18 mouse cellular contexts compared by ENCODE assay signal in the genomic region with DNA sequence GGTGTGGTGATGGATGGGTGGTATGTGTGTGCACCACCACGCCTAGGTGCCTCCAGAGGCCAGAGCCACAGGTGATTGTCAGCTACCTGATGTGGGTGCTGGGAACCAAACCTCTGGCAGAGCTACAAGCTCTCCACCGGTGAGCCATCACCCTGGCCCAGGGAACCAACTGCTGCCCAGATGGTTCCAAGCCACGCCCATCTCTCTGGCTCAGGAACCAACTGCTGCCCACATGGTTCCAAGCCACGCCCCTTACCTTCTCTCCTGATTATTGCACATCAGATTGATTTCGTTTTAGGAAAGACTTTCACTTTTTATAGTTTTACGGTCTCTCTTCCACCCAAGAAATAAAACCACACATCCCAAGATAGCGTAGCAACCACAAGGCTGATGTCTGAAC.
A peak's percentile ranks its signal among the peaks of the same experiment; 100 is the strongest.
DNase-seq lines count a peak whose midpoint lies in the region; ATAC-seq and TF ChIP-seq lines count a peak whose summit lies in the region.
"Had no signal": no experiment of that assay in that cellular context is flagged by ENCODE, and none has a peak within 500 bp of the region (broad histone marks: within the 10 kb centered on the region; RNA-seq: fewer than 3 reads in every experiment).

No protein-coding gene starts in this region.

- no peak for ATAC-seq in forebrain, embryonic 14.5 days
- ATAC-seq in forebrain, embryonic 11.5 days (replicated peaks; ENCODE audit: low FRiP score), result no peak
- no peak for ATAC-seq in embryonic facial prominence, embryonic 13.5 days (ENCODE audit: insufficient number of reproducible peaks, insufficient read depth, low FRiP score, low TSS enrichment, low read depth)
- no peak for ATAC-seq in midbrain, postnatal 0 days (ENCODE audit: low FRiP score)
- ATAC-seq: forebrain, embryonic 16.5 days; liver, embryonic 12.5 days had no signal

- no peak overlapping the region for H3K27ac ChIP-seq in forebrain, embryonic 14.5 days (ENCODE audit: low read depth, low read length)
- no peak overlapping the region for H3K27ac ChIP-seq in forebrain, embryonic 11.5 days (ENCODE audit: low read depth, low read length)
- peak overlapping the region; percentile 69 for H3K27ac ChIP-seq in testis, adult 2 months (ENCODE audit: control insufficient read depth, insufficient read depth, low read depth, low read length)
- peak overlapping the region; percentile 88 for H3K27ac ChIP-seq in embryonic facial prominence, embryonic 13.5 days
- no peak overlapping the region for H3K27ac ChIP-seq in midbrain, postnatal 0 days (ENCODE audit: low read depth, low read length)
- H3K27ac ChIP-seq: liver, embryonic 12.5 days; lung, embryonic 15.5 days; midbrain, embryonic 10.5 days had no signal

- no peak overlapping the region for H3K4me3 ChIP-seq in forebrain, embryonic 14.5 days (ENCODE audit: low read depth, low read length)
- H3K4me3 ChIP-seq in forebrain, embryonic 11.5 days (ENCODE audit: low read depth, low read length), result no peak overlapping the region
- peak overlapping the region; percentile 35 for H3K4me3 ChIP-seq in testis, adult 2 months (ENCODE audit: control insufficient read depth, low read depth, low read length)
- H3K4me3 ChIP-seq in embryonic facial prominence, embryonic 13.5 days, result no peak overlapping the region
- H3K4me3 ChIP-seq in myocyte, result no peak overlapping the region
- H3K4me3 ChIP-seq in midbrain, postnatal 0 days (ENCODE audit: low read depth, low read length), result no peak overlapping the region
- H3K4me3 ChIP-seq: liver, embryonic 12.5 days; lung, embryonic 15.5 days; midbrain, embryonic 10.5 days had no signal

- TF ChIP-seq POLR2A in testis, adult 2 months (IDR thresholded peaks at IDR 0.05; ENCODE audit: control insufficient read depth, low read depth, low read length), result 0 out of 2 replicates have a peak, but pooled peaks have one; percentile 15
- no peak for TF ChIP-seq POLR2A in myocyte (IDR thresholded peaks at IDR 0.05; ENCODE audit: insufficient read length, low read depth)

- WGBS in forebrain, embryonic 14.5 days, result 57% methylated on average over 7 of the region's 7 CpGs
- WGBS in forebrain, embryonic 11.5 days, result 55% methylated on average over 7 of the region's 7 CpGs
- 33% methylated on average over 7 of the region's 7 CpGs for WGBS in embryonic facial prominence, embryonic 13.5 days
- 62% methylated on average over 7 of the region's 7 CpGs for WGBS in midbrain, postnatal 0 days

- H3K27me3 ChIP-seq in forebrain, embryonic 14.5 days (replicated peaks; ENCODE audit: control insufficient read depth, insufficient read depth, low read length), result no peaks in the 10 kb centered on the region; the same call in 1 of the 2 replicates
- 0 out of 2 replicates have a peak, but pooled peaks cover 3% of the 10 kb centered on the region for H3K27me3 ChIP-seq in forebrain, embryonic 11.5 days (ENCODE audit: control insufficient read depth, insufficient read depth, low read length)
- H3K27me3 ChIP-seq in testis, adult 2 months (ENCODE audit: control insufficient read depth, insufficient read depth, low read length), result no peaks in the 10 kb centered on the region
- no peaks in the 10 kb centered on the region for H3K27me3 ChIP-seq in embryonic facial prominence, embryonic 13.5 days
- no peaks in the 10 kb centered on the region for H3K27me3 ChIP-seq in myocyte (ENCODE audit: control insufficient read depth, insufficient read depth, insufficient read length)
- H3K27me3 ChIP-seq in midbrain, postnatal 0 days (ENCODE audit: insufficient read depth, low read length), result no peaks in the 10 kb centered on the region
- H3K27me3 ChIP-seq: lung, embryonic 15.5 days had no signal

- intact Hi-C loops in left cerebral cortex, postnatal 25 days (cut with DNase I), result no loop called here

- no peak overlapping the region for H3ac ChIP-seq in myocyte (ENCODE audit: control insufficient read depth, insufficient read length)

- DNase-seq in forebrain, embryonic 14.5 days (ENCODE audit: low spot score), result peak; percentile 17
- no peak for DNase-seq in forebrain, embryonic 11.5 days (ENCODE audit: low spot score)
- no peak for DNase-seq in testis, postnatal 10 days (ENCODE audit: low spot score)
- DNase-seq in left cerebral cortex, postnatal 25 days (ENCODE audit: low spot score in 2 of 2), result no peak
- DNase-seq in midbrain, postnatal 0 days (ENCODE audit: low spot score), result no peak
- DNase-seq: adrenal gland, postnatal 14 days; cerebellum, adult 2 months; heart, adult 11 months; kidney, adult 2 months; kidney, postnatal 25 days had no signal

- H3K79me2 ChIP-seq in myocyte (ENCODE audit: control insufficient read depth, insufficient read depth), result no peaks in the 10 kb centered on the region

- no peak overlapping the region for H3K9ac ChIP-seq in forebrain, embryonic 14.5 days (ENCODE audit: low read length)
- no peak overlapping the region for H3K9ac ChIP-seq in forebrain, embryonic 11.5 days (ENCODE audit: low read length)
- no peak overlapping the region for H3K9ac ChIP-seq in embryonic facial prominence, embryonic 13.5 days
- H3K9ac ChIP-seq in midbrain, postnatal 0 days (replicated peaks; ENCODE audit: low read length, poor library complexity, severe bottlenecking), result no peak overlapping the region
- H3K9ac ChIP-seq: liver, embryonic 12.5 days; lung, embryonic 15.5 days had no signal

- TF ChIP-seq CTCF in testis, adult 2 months (IDR thresholded peaks at IDR 0.05; ENCODE audit: control insufficient read depth, insufficient read depth, insufficient replicate concordance, low read depth, low read length), result no peak
- TF ChIP-seq CTCF in midbrain, postnatal 0 days (IDR thresholded peaks at IDR 0.05), result no peak

- no peaks in the 10 kb centered on the region for H3K9me3 ChIP-seq in forebrain, embryonic 14.5 days (replicated peaks; ENCODE audit: control insufficient read depth, low read length)
- no peaks in the 10 kb centered on the region for H3K9me3 ChIP-seq in forebrain, embryonic 11.5 days (ENCODE audit: control insufficient read depth, low read length)
- H3K9me3 ChIP-seq in embryonic facial prominence, embryonic 13.5 days, result no peaks in the 10 kb centered on the region
- H3K9me3 ChIP-seq in midbrain, postnatal 0 days (ENCODE audit: low read length), result no peaks in the 10 kb centered on the region
- H3K9me3 ChIP-seq: G1E; liver, embryonic 12.5 days; lung, embryonic 15.5 days; midbrain, embryonic 10.5 days had no signal

- no peaks in the 10 kb centered on the region for H3K36me3 ChIP-seq in forebrain, embryonic 14.5 days (ENCODE audit: control insufficient read depth, insufficient read depth, low read length)
- H3K36me3 ChIP-seq in forebrain, embryonic 11.5 days (ENCODE audit: control insufficient read depth, insufficient read depth, low read length), result no peaks in the 10 kb centered on the region
- H3K36me3 ChIP-seq in testis, adult 2 months (ENCODE audit: control insufficient read depth, insufficient read depth, low read length), result no peaks in the 10 kb centered on the region
- no peaks in the 10 kb centered on the region for H3K36me3 ChIP-seq in embryonic facial prominence, embryonic 13.5 days
- H3K36me3 ChIP-seq in myocyte (ENCODE audit: control insufficient read depth, insufficient read depth), result no peaks in the 10 kb centered on the region
- H3K36me3 ChIP-seq in midbrain, postnatal 0 days (ENCODE audit: insufficient read depth, low read length), result no peaks in the 10 kb centered on the region
- H3K36me3 ChIP-seq: G1E; liver, embryonic 12.5 days; lung, embryonic 15.5 days; midbrain, embryonic 10.5 days had no signal

- peaks cover 21% of the 10 kb centered on the region for H3K4me1 ChIP-seq in forebrain, embryonic 14.5 days (ENCODE audit: control insufficient read depth, insufficient read depth, low read length)
- H3K4me1 ChIP-seq in forebrain, embryonic 11.5 days (replicated peaks; ENCODE audit: control insufficient read depth, insufficient read depth, low read length), result peaks cover 9% of the 10 kb centered on the region
- H3K4me1 ChIP-seq in testis, adult 2 months (ENCODE audit: control insufficient read depth, insufficient read depth, low read length), result peaks cover 14% of the 10 kb centered on the region
- peaks cover 41% of the 10 kb centered on the region for H3K4me1 ChIP-seq in embryonic facial prominence, embryonic 13.5 days
- no peaks in the 10 kb centered on the region for H3K4me1 ChIP-seq in midbrain, postnatal 0 days (ENCODE audit: insufficient read depth, low read length)
- H3K4me1 ChIP-seq: lung, embryonic 15.5 days had no signal

- H3K4me2 ChIP-seq in forebrain, embryonic 14.5 days (ENCODE audit: low read length), result no peak overlapping the region
- H3K4me2 ChIP-seq in forebrain, embryonic 11.5 days (ENCODE audit: low read depth, low read length, severe bottlenecking), result no peak overlapping the region
- peak overlapping the region; percentile 21; the same call in 1 of the 2 replicates for H3K4me2 ChIP-seq in embryonic facial prominence, embryonic 13.5 days
- peak overlapping the region; percentile 18 for H3K4me2 ChIP-seq in myocyte (ENCODE audit: low read depth)
- no peak overlapping the region for H3K4me2 ChIP-seq in midbrain, postnatal 0 days (ENCODE audit: low read depth, low read length, poor library complexity, severe bottlenecking)
- H3K4me2 ChIP-seq: liver, embryonic 12.5 days; lung, embryonic 15.5 days had no signal

TF ChIP-seq in myocyte, 11 proteins besides CTCF, POLR2A, EP300 and RAD21:
- TF ChIP-seq USF1 (IDR thresholded peaks at IDR 0.05; ENCODE audit: low read depth) (no peak), REST (IDR thresholded peaks at IDR 0.05; ENCODE audit: insufficient read depth, insufficient read length) (no peak), MYOG (IDR thresholded peaks at IDR 0.05; ENCODE audit: control insufficient read depth in 1 of 3, insufficient read depth in 1 of 3, insufficient read length in 2 of 3, low read depth in 2 of 3) (peak in 1 of 3 experiments; percentile 16)

Comparison
In these comparisons a context has a peak if more than half of its experiments do, and no peak if none do; other contexts are left out.
1. H3K27ac ChIP-seq: peak in testis, adult 2 months (single experiment) and embryonic facial prominence, embryonic 13.5 days (single experiment); none in forebrain, embryonic 14.5 days (single experiment), forebrain, embryonic 11.5 days (single experiment) and midbrain, postnatal 0 days (single experiment).
2. H3K4me2 ChIP-seq: peak in embryonic facial prominence, embryonic 13.5 days (single experiment) and myocyte (single experiment); none in forebrain, embryonic 14.5 days (single experiment), forebrain, embryonic 11.5 days (single experiment) and midbrain, postnatal 0 days (single experiment).